Mouse (Mus musculus): Measurements from ENCODE around the gene Rab38. TPM values are rescaled to one million over a fixed set of nuclear protein-coding genes. Genes with fewer than 3 reads are reported as not detected.

The Rab38 gene
- 1 to 10 TPM in 19 of 26 experiments, under 1 TPM in 4, not detected in 3; 0.60 to 3.5 (median 1.3) TPM for total RNA-seq (2018; cell fraction: chromatin; rRNA removed)
- total RNA-seq (2018; cell fraction: cytosol; rRNA removed) = 1 to 10 TPM; 1.4 to 3.4 (median 2.3) TPM
- total RNA-seq (2018; cell fraction: nucleus; rRNA removed) = 1 to 10 TPM in 21 of 26 experiments, under 1 TPM in 5; 0.66 to 4.5 (median 1.4) TPM
- polyA plus RNA-seq (2018) = 0.95 to 3.0 TPM (median 2.5 TPM) in 3 replicates

GRCm38 (mm10) chr7:88429786-88430691, at the start of gene Rab38:
Gene Rab38 (plus strand): TSS chr7:88430273.
- Histone ChIP-seq H3K27ac (no peak within 1 kb of the TSS), H3K79me2 (ENCODE audit: inconsistent target) (no peaks in the 10 kb centered on the region), H3K36me3 (ENCODE audit: inconsistent target) (no peaks in the 10 kb centered on the region), H3K4me3 (ENCODE audit: inconsistent target) (peak within 1 kb of the TSS; percentile 46)
- WGBS (ENCODE audit: missing documents) = 4% methylated on average over 33 of the region's 35 CpGs

- no peak overlapping the region for H3K4me3 ChIP-seq (ENCODE audit: inconsistent target)
- no peak overlapping the region for H3K27ac ChIP-seq
- H3K36me3 ChIP-seq (ENCODE audit: inconsistent target) = no peaks in the 10 kb centered on the region
- 67% methylated on average over 1 of the region's 1 CpGs for WGBS (ENCODE audit: missing documents)
- H3K79me2 ChIP-seq (ENCODE audit: inconsistent target) = no peaks in the 10 kb centered on the region
Observed at GRCm38 (mm10) chr7:88394568-88394967, 35.5 kb upstream of the Rab38 start.

DNA sequence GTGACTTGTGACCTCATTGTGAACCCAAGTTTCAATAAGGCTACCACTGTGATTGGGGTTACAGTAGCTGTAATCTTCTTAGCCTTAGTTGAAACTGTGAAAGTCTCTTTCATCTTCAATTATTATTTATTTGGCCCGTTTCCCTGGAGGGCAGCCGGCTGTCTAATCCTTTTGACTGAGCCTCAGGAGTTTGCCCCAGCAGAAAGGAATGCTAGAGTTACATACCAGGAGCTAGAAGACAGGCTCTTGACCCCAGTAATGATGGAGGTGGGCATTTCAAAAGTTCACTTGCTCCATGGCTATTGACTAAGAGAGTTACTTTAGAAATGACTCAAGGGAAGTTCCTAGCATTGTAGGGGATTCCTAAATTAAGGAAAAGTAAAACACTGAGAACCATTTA, 34.3 kb upstream of the Rab38 start:
- 87% methylated on average over 2 of the region's 2 CpGs for whole genome bisulfite sequencing (ENCODE audit: missing documents)
- Histone ChIP-seq H3K4me3 (ENCODE audit: inconsistent target) (no peak overlapping the region), H3K79me2 (ENCODE audit: inconsistent target) (no peaks in the 10 kb centered on the region), H3K36me3 (ENCODE audit: inconsistent target) (no peaks in the 10 kb centered on the region), H3K27ac (no peak overlapping the region)

DNA sequence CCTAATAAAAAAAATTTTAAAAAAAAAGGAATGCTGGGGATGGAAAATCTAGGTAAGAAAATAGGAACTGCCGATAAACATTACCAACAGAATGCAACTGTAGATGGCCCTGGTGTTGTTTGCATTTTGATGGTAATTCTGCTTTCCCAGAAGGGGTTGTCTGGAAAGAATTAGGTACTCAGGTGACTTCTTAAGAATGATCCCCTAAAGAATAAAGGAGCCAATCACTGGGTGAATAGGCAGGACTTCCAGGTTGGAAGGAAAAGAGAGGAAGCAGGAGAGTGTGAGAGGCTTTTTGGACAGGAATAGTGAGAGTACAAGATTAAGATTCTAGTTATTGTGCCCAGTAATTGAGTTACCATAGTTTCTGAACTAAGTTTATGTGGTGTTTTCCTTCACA, 24.8 kb upstream of the Rab38 start:
- 89% methylated on average over 1 of the region's 1 CpGs for WGBS (ENCODE audit: missing documents)
- Histone ChIP-seq H3K27ac (no peak overlapping the region), H3K36me3 (ENCODE audit: inconsistent target) (no peaks in the 10 kb centered on the region), H3K79me2 (ENCODE audit: inconsistent target) (no peaks in the 10 kb centered on the region), H3K4me3 (ENCODE audit: inconsistent target) (no peak overlapping the region)

- H3K79me2 ChIP-seq (ENCODE audit: inconsistent target) = no peaks in the 10 kb centered on the region
- no peaks in the 10 kb centered on the region for H3K36me3 ChIP-seq (ENCODE audit: inconsistent target)
- H3K27ac ChIP-seq = no peak overlapping the region
- WGBS (ENCODE audit: missing documents) = 100% methylated on average over 2 of the region's 2 CpGs
- H3K4me3 ChIP-seq (ENCODE audit: inconsistent target) = no peak overlapping the region
Observed at GRCm38 (mm10) chr7:88406466-88406865, 23.6 kb upstream of the Rab38 start.

DNA sequence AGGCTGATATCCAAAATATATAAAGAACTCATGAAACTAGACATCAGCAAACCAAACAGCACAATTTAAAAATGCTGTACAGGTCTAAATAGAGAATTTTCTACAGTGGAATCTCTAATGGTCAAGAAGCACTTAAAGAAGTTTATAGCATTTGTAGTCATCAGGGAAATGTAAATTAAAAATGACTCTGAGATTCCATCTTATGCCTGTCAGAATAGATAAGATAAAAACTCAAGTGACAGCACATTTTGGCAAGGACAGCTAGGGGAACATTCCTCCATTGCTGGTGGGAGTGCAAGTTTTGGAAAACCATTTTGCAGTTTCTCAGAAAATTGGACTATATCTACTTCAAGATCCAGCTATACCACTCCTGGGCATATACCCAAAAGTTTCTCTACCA, 8.3 kb upstream of the Rab38 start:
- no peak overlapping the region for H3K27ac ChIP-seq
- no peaks in the 10 kb centered on the region for H3K79me2 ChIP-seq (ENCODE audit: inconsistent target)
- H3K36me3 ChIP-seq (ENCODE audit: inconsistent target) = no peaks in the 10 kb centered on the region

DNA sequence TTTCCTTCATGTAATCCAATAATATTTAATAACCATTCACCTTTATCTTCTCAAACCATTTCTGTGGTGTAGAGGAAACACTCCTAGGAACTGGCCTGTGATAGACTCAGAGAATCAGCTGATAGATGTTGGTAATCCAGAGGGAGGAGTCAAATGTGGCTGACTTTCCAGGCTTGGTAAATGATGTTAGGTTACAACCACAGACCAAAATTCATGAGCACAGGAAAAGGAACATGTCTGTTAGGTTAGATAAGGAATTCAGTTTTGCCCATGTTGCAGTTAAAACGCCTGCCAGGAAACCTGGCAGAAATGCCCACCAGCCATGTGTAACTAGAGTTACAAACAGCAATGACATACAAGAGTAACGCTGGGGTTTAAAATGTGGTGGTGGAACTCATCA, 6.2 kb upstream of the Rab38 start:
- 0% methylated on average over 2 of the region's 2 CpGs for WGBS (ENCODE audit: missing documents)
- Histone ChIP-seq H3K79me2 (ENCODE audit: inconsistent target) (no peaks in the 10 kb centered on the region), H3K36me3 (ENCODE audit: inconsistent target) (no peaks in the 10 kb centered on the region), H3K4me3 (ENCODE audit: inconsistent target) (no peak overlapping the region), H3K27ac (no peak overlapping the region)

More for the DNA sequence above, 8.3 kb upstream of the Rab38 start:
- no peak overlapping the region for H3K4me3 ChIP-seq (ENCODE audit: inconsistent target)

DNA sequence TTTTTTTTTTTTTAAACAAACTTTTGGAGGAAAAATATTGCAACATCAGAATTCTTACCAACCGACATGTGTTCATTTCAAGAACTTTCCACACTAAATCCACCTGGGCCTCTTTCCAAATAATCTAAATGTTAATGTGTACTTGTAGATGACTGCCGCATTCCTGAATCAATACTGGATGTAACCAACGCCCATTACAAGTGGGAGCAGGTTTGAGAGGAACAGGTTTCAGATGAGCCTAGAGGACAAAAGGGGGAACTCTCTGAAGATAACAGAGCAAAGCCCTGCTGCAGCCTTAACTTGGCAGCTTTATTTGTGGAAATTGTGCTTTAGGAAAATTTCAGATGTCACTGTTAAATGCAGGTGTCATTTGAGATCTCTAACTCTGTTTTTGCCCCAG, 4.3 kb upstream of the Rab38 start:
- Histone ChIP-seq H3K4me3 (ENCODE audit: inconsistent target) (no peak overlapping the region), H3K79me2 (ENCODE audit: inconsistent target) (no peaks in the 10 kb centered on the region), H3K36me3 (ENCODE audit: inconsistent target) (no peaks in the 10 kb centered on the region), H3K27ac (no peak overlapping the region)
- WGBS (ENCODE audit: missing documents) = 36% methylated on average over 3 of the region's 3 CpGs

DNA sequence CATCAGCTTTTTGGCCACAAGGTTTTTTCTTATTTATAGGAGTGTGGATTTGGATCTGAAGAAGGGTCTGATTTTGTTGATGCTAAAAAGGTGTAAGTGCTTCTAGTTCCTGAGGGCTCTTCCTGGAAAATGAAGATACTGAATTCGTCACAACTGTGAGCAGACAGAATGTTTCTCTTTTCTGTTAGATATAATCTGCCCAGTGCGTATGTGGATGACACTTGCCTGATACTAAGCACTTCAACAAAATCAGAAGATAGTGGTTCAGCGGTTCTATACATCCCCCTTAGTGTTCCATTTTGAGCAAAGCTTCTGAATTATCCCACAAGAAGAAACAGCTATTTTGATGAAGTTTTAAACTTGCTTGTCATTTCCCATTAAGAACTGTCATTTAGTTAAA, 2.6 kb upstream of the Rab38 start:
- Histone ChIP-seq H3K36me3 (ENCODE audit: inconsistent target) (no peaks in the 10 kb centered on the region), H3K27ac (no peak overlapping the region), H3K4me3 (ENCODE audit: inconsistent target) (no peak overlapping the region), H3K79me2 (ENCODE audit: inconsistent target) (no peaks in the 10 kb centered on the region)
- WGBS (ENCODE audit: missing documents) = 88% methylated on average over 3 of the region's 3 CpGs

- Histone ChIP-seq H3K36me3 (ENCODE audit: inconsistent target) (no peaks in the 10 kb centered on the region), H3K4me3 (ENCODE audit: inconsistent target) (peak overlapping the region; percentile 46), H3K27ac (no peak overlapping the region), H3K79me2 (ENCODE audit: inconsistent target) (no peaks in the 10 kb centered on the region)
- 6% methylated on average over 13 of the region's 13 CpGs for WGBS (ENCODE audit: missing documents)
Observed at GRCm38 (mm10) chr7:88430692-88431084, 615 bp downstream of the Rab38 start.

- no peaks in the 10 kb centered on the region for H3K36me3 ChIP-seq (ENCODE audit: inconsistent target)
- H3K79me2 ChIP-seq (ENCODE audit: inconsistent target) = no peaks in the 10 kb centered on the region
- no peak overlapping the region for H3K27ac ChIP-seq
- H3K4me3 ChIP-seq (ENCODE audit: inconsistent target) = no peak overlapping the region
Observed at GRCm38 (mm10) chr7:88440301-88440700, 10.2 kb downstream of the Rab38 start.

DNA sequence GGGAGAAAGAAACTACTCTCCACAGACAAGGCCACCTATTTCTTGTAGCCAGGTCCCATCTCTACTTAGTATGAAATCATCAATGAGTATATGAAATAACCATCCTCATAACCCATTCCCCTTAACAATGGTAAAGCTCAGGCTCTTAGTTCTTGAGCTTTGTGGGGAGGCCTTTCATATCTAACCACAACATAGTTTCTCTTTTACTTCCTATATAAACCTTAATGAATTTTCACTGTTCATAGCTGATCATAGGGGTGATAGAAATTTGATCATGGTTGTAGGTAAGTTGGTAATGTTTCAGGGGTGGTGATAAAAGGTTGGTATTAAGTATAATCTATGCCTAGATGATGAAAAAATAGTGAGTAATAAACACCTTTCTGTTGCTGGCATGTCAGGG, 12.6 kb downstream of the Rab38 start:
- no peaks in the 10 kb centered on the region for H3K79me2 ChIP-seq (ENCODE audit: inconsistent target)
- no peaks in the 10 kb centered on the region for H3K36me3 ChIP-seq (ENCODE audit: inconsistent target)
- no peak overlapping the region for H3K27ac ChIP-seq
- H3K4me3 ChIP-seq (ENCODE audit: inconsistent target) = no peak overlapping the region

DNA sequence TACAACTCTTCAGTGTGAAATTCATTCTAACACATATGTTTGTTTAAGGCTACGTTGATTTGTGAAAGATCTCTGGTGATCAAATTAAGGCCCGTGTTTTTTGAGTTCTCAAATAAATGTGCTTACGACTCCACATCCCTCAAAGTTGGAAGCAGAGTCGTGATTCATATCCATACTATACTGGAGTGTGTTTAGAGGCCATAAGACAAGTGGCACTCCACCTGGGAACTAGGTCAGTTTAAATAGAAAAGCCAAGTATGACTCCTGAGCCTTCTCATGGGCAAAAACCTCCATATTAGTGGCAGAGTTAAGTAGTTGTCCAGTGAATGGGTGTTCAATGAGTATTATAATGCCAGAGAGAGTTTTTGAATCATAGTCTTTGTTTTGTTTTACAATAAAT, 13.4 kb downstream of the Rab38 start:
- 89% methylated on average over 4 of the region's 4 CpGs for WGBS (ENCODE audit: missing documents)

GRCm38 (mm10) chr7:88445320-88445903, 15.3 kb downstream of the Rab38 start:
- no peak overlapping the region for H3K4me3 ChIP-seq (ENCODE audit: inconsistent target)
- 58% methylated on average over 2 of the region's 2 CpGs for WGBS (ENCODE audit: missing documents)

More for the DNA sequence above, 13.4 kb downstream of the Rab38 start:
- no peaks in the 10 kb centered on the region for H3K36me3 ChIP-seq (ENCODE audit: inconsistent target)
- H3K27ac ChIP-seq = no peak overlapping the region
- no peak overlapping the region for H3K4me3 ChIP-seq (ENCODE audit: inconsistent target)
- no peaks in the 10 kb centered on the region for H3K79me2 ChIP-seq (ENCODE audit: inconsistent target)

GRCm38 (mm10) chr7:88453234-88453633, 23.2 kb downstream of the Rab38 start:
- H3K36me3 ChIP-seq (ENCODE audit: inconsistent target) = no peaks in the 10 kb centered on the region
- H3K27ac ChIP-seq = no peak overlapping the region
- no peak overlapping the region for H3K4me3 ChIP-seq (ENCODE audit: inconsistent target)
- H3K79me2 ChIP-seq (ENCODE audit: inconsistent target) = no peaks in the 10 kb centered on the region
- WGBS (ENCODE audit: missing documents) = 42% methylated on average over 1 of the region's 1 CpGs

More at GRCm38 (mm10) chr7:88445320-88445903, 15.3 kb downstream of the Rab38 start:
- Histone ChIP-seq H3K79me2 (ENCODE audit: inconsistent target) (no peaks in the 10 kb centered on the region), H3K36me3 (ENCODE audit: inconsistent target) (no peaks in the 10 kb centered on the region), H3K27ac (no peak overlapping the region)

Data from macrophage (primary cell).